Mouse (Mus musculus): Measurements from ENCODE around the gene Fam205a1. TPM values are rescaled to one million over a fixed set of nuclear protein-coding genes. Genes with fewer than 3 reads are reported as not detected.
"Not testable (repeated sequence)": the region's sequence is repeated elsewhere in the genome, so short reads cannot be mapped to it uniquely, and the experiment has no call there.

The Fam205a1 gene
- total RNA-seq (2017), result not detected in 2 replicates

DNA sequence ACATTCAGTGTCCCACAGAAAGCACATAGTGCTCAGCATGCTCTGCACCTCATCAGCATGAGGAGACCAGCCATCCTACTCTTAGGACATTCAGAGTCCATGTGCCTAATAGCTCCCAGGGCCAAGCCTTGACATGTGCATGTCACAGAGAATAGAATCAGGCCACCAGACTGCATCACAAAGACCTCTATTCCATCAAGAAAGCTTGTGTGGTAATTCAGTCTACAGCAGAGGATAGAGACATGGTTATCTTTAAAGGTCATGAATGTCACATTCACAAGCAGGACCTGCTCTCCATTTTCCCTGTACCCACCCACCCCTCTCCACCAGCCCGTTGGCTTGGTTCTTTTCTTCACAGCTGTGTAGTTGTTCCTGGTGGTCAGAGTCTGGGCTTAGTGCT lies at the start of gene Fam205a1:
TSS of gene Fam205a1 (minus strand) at position 101 of the 400 bp plus-strand sequence.
- not testable (repeated sequence) for ATAC-seq (ENCODE audit: extremely low read depth, insufficient number of reproducible peaks, low FRiP score, poor library complexity, severe bottlenecking)

DNA sequence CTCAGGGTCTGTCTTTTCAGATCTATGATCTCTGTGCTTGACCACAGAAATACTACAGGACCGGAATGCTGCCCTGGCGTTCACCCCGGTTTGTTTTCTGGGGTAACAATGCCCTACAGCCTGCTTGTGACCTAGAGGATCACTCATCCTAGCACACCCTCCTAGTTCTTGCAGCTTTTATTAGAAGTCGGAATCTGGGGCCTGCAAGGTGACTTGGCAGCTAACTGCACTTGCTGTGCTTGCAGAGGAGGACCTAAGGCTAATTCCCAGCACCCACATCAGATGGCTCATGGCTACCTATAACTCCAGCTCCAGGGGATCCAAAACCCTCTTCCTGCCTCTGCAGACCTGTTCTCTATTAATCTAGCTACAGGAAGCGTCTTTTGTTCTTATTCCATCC lies 49.0 kb upstream of the Fam205a1 start:
- no peak for ATAC-seq (ENCODE audit: extremely low read depth, insufficient number of reproducible peaks, low FRiP score, poor library complexity, severe bottlenecking)

DNA sequence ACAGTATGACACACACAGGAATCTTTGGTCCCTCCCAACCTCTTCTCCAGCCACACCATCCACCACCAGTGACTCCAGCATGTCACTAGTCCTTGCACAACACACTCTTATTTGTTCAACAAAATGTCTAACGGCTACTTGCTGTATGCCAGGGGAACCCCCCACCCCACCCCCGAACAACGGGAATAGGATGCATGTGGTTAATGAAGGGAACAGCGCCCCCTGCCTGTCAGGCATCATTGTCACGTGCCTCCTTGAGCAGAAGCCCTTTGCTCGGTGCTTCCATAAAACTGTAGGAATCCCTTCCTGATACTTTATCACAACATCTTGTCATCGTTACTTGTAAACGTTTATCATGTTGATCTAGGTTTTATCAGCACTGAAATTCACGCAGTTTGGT lies 48.5 kb upstream of the Fam205a1 start:
- ATAC-seq (ENCODE audit: extremely low read depth, insufficient number of reproducible peaks, low FRiP score, poor library complexity, severe bottlenecking), result no peak

DNA sequence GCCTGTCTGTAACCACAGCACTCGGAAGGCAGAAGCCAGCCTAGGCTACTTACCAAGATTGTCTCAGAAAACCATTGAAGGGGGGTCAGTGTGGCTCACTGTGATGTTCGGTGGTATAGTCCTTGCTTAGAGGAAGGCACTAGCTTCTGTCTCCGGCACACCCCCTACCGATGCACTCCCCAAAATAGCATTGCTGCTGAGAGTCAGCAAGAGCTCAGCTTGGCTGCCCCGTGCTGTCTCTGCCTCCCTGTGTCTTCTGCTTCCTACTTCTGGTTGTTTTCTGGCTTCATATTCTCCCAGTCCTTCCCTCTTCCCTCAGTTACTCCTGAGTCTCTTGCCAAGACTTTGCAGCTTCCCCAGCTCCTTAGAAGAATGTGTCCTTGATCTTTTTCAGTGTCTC lies 47.2 kb upstream of the Fam205a1 start:
- ATAC-seq (ENCODE audit: extremely low read depth, insufficient number of reproducible peaks, low FRiP score, poor library complexity, severe bottlenecking), result no peak

DNA sequence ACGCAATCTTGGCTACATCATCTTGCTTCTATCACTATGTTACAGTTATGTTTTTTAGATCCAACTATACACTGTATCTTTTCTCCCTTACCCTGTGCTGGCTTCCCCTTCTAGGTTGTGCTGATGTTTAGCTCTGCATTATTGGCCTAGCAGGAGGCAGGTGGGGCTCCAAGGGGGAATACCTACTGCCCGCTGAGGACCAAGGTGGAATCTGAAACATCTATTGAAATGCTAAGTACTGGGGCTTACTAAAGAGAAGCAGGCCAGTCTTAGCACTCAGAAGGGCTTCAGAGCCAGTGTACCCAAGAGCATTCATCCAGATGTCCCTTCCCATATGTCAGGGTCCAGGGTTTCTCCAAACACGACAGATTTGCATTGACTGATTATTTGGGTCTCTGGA lies 45.2 kb upstream of the Fam205a1 start:
- ATAC-seq (ENCODE audit: extremely low read depth, insufficient number of reproducible peaks, low FRiP score, poor library complexity, severe bottlenecking), result no peak

DNA sequence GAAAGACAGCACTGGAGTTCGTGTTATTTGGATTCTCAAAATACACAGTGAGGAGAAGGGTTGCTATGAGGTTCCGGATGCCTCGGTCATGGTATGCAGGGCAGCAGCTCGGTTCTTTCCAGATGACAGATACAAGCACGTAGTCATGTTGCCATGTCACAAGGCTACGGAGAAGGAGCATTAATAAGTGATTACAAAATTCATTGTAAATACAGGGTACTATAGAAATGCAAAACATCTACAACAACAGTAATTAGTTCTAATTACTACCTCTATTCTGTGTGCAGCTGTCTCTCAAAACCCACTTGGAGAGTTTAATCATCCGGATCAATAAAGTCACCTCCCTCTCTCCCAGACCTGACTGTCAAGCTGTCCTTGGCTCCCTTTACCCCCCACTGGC lies 41.4 kb upstream of the Fam205a1 start:
- no peak for ATAC-seq (ENCODE audit: extremely low read depth, insufficient number of reproducible peaks, low FRiP score, poor library complexity, severe bottlenecking)

DNA sequence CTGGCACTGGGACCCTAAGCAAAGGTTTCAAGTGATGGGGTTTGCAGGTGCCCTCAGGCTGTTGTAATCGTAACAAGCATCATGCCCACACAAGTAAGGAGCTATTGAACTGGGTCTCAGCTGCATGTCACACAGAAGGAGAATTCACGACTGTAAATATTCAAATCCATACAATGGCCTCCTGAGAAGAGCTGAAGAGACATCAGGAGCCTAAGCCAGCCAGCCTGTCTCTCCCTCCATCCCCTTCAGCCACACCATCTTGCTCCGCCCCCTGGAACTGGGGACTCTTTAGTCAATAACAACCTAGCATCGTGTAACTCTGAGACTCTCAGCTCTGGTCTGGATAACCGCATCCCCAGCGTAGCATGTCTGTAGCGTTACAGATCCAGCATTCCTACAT lies 37.5 kb upstream of the Fam205a1 start:
- no peak for ATAC-seq (ENCODE audit: extremely low read depth, insufficient number of reproducible peaks, low FRiP score, poor library complexity, severe bottlenecking)

DNA sequence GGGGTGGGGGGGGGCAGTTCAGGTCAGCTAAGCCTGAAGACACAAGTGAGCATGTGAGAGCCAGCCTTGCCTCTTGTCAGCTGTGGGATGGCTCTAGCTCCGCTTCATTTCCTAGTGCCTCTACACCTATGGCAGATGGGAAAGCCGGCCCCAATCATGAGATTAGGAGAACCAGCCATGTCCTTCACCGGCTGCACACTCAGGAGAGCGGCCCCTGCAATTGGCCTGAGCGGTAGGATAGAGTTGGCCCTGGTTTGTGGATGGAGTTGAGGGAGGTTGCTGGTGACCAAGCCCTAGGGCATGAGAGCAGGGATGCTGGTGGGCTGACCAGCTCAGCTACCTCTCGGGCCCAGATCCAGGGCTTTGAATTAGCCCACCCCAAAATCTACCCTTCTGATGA lies 35.1 kb upstream of the Fam205a1 start:
- ATAC-seq (ENCODE audit: extremely low read depth, insufficient number of reproducible peaks, low FRiP score, poor library complexity, severe bottlenecking), result no peak

DNA sequence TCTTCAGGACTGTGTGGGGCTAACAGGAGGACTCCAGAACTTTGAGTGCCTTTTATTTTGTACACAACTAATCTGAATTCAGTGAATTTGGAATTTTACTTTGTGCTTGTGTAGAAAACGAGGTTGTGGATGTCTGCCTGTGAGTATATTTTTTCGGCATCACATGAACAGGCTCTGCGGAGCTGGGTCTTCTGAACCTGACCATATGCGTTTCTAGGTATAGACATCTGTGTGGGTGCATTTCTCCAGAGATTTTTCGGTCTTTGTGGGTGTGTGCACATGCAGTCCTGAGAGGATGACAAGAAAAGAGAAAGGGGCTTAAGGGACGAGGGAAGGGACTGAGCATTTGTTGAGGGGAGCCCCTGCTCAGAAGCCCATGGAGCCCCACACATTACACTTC lies 33.2 kb upstream of the Fam205a1 start:
- ATAC-seq (ENCODE audit: extremely low read depth, insufficient number of reproducible peaks, low FRiP score, poor library complexity, severe bottlenecking), result no peak

DNA sequence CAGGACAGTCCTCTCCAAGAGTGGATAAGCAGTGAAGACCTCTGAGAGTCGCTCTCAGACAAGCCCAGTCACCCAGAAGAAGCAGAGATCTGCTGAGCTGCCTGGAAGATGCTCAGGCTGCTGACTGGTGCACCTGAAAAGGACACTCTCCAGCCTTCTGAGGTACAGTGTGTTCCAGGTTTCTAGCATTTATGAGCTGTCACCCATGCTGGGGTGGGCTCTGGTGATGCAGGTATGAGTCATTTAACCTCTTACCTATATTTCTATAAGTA lies 26.9 kb upstream of the Fam205a1 start:
- ATAC-seq (ENCODE audit: extremely low read depth, insufficient number of reproducible peaks, low FRiP score, poor library complexity, severe bottlenecking), result no peak

DNA sequence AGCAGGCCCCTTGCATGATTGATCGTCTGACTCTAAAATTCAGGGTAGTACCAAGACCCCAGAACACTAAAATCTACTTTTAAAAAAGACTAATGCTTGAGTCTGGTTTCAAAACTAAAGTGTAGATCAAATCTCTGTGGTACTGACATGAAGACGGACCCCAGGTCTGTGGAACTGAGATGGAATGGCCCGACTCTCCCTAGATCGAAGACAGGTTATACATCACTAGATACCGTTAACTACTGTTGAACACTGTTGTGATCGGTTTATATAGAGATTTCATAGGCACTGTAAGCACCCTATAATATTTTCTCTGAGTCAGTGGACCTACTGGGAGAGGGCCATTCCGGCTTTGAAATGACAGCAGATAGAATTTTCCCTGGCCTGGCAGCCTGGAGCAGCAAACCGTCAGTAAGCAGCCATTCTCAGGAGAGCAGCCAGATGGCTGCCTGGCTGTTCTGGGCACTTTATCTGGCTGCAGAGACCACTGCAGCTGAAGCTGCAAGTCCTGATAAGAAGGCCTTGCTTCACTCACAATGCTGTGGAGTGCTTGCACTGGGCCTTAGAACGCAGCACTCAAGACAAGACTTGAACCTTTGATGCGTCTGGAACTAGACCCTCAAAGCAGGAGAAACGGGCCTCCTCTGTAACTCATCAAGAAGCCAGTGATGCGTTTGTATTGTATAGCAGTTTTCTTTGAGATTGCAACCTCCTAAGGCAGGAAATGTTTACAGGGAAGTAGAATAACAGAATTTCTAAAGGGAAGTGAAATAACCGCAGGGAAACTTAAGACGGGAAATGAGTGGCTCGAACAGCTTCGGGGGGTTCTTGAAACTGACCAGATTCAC lies 26.4 kb upstream of the Fam205a1 start:
- no peak for ATAC-seq (ENCODE audit: extremely low read depth, insufficient number of reproducible peaks, low FRiP score, poor library complexity, severe bottlenecking)

DNA sequence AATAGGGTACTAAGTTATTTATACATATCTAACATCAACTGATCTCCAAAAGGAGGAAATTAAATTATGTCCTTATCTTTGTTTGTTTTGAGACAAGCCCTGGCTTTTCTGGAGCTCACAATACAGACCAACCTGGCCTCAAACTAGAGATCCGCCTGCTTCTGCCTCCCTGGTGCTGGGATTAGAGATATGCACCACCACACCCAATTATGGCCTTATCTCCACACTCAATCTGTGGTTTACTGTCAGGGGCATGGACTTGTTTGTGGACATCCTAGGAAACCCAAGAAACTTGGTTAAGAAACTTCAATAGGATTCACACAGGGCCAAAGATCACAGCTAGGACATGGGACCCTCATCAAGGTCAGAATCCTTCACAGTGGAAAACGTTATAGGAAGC lies 24.0 kb upstream of the Fam205a1 start:
- no peak for ATAC-seq (ENCODE audit: extremely low read depth, insufficient number of reproducible peaks, low FRiP score, poor library complexity, severe bottlenecking)

DNA sequence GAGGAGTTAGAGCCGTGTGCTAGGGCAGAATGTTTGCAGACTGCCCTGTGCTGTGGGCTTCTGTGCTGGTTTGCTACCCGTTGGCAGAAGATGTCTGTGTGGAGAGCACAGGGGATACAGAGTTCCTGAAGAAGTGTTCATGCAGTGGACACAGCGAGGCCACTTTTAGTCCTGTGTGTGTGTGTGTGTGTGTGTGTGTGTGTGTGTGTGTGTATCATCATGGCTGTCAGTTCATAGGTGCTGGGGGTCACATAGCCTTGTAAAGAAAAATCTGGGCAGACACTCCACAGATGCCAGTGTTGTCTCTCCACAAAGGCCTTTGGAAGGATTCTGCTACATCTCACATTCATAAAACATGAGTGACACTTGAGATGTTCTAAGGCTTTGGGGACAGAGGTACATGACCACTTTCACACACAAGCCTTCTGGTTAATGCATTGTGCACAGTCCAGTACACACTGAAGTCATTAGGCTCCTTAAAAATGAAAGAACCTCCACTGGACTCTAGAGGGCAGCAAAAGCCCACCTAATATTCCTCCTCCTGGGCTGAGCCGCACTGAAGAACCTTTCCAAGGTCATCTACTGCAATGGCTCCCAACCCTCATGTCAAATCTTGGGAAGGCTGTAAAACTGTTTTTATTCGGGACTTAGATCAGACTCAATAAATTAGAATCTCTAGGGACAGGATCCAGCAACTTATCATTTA lies 23.1 kb upstream of the Fam205a1 start:
- peak; percentile 74 for ATAC-seq (ENCODE audit: extremely low read depth, insufficient number of reproducible peaks, low FRiP score, poor library complexity, severe bottlenecking)

DNA sequence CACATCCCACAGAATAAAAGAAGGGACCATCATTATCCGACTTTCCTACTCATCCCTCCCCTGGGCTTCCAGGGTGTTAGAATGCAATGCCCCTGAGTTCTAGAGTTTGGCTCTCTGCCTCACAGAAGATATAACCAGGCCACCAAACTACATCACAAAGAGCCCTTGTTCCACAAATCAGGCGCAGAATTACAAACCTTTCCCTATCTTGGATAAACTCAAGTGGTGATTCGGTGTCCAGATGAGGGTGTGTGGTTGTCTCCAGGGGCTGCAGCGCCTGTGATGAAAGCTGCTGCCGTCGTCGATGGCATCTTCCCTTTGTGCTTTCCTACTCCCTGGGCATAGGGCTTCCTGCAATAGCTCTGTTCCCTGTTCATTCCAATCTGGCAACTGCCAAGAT lies 20.4 kb upstream of the Fam205a1 start, which contains the start of gene Fam205c:
TSS of gene Fam205c (minus strand) at position 101 of the 400 bp plus-strand sequence.
- ATAC-seq (ENCODE audit: extremely low read depth, insufficient number of reproducible peaks, low FRiP score, poor library complexity, severe bottlenecking), result no peak

DNA sequence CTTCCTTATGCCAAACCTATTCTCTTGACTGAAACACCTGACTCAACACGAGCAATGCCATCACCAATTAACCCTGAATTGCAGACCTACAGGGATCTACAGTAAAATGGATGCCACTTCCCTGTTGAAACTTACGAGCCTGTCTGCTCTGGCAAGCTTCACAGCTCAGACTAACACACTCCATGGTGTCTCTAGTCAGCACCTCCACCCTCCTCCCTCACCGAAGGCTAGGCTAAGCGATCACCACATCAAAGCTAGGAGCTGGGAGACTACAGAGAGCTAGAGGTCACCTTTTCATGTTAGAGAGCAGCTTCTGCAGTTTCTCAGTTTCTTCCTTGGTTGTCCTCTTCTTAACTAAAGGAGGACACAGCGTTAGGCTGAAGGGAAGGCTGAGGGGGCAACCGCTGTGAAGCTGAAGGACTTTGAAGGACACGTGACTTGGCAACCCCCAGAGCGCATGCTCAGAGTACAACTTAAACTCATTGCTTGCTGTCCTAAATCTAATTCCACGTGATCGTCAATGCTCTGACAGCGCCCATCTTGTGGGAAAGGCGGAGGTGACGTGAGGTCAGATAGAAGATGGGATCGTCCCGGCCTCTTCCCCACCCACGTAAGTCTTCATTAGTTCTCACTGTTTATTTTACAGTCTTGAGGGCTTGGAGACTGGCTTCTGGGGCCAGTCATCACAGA lies 19.2 kb upstream of the Fam205a1 start:
- ATAC-seq (ENCODE audit: extremely low read depth, insufficient number of reproducible peaks, low FRiP score, poor library complexity, severe bottlenecking), result no peak

DNA sequence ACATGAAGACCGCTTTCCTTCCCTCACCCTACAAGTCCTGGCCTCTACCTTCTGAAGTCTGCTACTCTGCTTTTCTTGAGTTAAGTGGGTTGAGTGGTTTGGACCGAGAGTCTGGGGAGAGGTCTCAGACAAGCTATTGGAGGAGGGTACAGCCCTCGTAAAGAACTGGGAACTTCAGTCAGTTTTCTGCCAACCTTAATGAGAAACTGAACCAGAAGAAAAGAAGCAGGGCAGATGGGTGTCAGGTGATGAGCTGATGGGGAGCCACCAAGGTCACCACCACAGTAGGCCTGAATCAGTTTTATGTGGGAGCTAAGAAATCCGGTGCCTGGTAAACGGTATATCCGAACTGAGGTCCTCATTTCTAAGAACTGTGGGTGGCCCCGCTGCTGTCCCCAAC lies 18.5 kb upstream of the Fam205a1 start:
- ATAC-seq (ENCODE audit: extremely low read depth, insufficient number of reproducible peaks, low FRiP score, poor library complexity, severe bottlenecking), result no peak

DNA sequence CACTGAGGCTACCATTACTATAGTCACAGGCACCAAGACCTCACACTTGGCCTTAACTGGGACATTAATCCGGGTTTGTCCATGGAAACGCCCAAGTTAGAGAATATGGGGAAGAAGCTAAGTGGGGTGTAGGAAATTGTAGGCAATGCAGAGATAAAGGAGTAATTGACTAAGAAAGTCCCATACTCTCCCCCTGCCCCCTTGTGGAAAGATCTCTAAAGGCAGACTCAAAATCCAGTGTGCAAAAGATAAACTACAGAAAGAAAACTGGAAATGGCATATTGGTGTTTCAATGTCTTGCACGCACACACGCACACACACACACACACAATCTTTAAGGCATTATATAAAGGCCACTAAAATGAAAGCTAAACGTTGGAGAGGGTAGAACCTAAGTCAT lies 17.1 kb upstream of the Fam205a1 start:
- ATAC-seq (ENCODE audit: extremely low read depth, insufficient number of reproducible peaks, low FRiP score, poor library complexity, severe bottlenecking), result no peak

DNA sequence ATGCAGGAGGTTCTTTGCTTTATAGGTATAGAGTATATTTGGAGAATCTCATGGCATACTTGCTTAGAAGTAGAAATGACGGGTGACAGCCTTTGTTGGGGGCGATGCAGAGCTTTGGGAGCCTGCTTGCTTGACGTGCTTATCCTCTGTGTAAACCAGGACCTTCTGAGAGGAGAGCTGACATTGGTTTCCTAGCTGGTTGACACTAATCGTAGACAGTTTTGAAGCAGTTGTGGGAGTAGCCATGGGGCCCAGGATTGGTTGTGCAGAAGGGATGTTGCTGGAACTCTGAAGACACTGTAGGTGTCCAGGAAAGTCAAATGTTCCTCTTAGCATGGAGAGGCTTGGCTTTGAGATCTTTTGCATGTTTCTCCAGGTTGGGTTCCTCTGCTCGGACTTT lies 14.5 kb upstream of the Fam205a1 start:
- no peak for ATAC-seq (ENCODE audit: extremely low read depth, insufficient number of reproducible peaks, low FRiP score, poor library complexity, severe bottlenecking)

DNA sequence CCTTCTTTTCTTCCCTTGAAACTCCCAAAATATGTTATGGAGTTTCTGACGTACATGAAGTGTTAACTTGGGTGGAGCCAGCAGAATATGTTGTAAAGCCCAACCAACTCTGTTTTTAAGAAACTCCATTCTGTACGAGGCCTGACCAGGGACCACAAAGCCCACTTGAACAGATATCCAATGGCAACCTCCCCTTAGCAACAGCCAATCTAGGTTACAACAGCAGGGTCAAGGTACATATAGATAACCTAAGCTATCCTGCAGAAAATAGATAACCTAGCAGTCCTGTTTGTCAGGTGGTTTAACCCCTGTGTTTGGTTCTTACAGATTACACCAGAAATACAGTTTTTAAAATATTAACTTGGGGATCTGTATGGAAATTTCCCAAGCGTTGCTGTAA lies 13.7 kb upstream of the Fam205a1 start:
- no peak for ATAC-seq (ENCODE audit: extremely low read depth, insufficient number of reproducible peaks, low FRiP score, poor library complexity, severe bottlenecking)

DNA sequence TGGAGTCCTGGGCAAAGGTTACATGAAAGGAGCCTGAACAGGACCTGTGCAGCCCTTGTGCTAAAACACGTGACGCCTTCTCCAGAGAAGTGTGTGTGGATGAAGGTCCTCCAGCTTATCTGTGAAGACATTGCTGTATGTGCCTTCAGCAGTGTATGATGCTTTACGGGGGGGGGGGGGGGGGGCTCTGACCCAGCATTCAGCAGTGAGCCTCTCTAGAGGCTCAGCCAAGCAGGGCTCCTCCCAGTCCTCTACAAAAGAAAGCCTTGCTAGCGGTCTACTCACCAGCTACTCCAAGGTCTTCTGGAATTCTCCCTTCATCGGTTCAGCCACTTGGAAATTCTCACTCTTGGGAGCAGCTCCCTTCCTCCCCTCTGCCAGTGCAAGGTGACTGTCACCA lies 9.8 kb upstream of the Fam205a1 start:
- ATAC-seq (ENCODE audit: extremely low read depth, insufficient number of reproducible peaks, low FRiP score, poor library complexity, severe bottlenecking), result not testable (repeated sequence)
